Mouse (Mus musculus) heart, postnatal 25 days (tissue): ENCODE measurements around the gene Xkr7. TPM values are rescaled to one million over a fixed set of nuclear protein-coding genes. Genes with fewer than 3 reads are reported as not detected.

Experiments
- DNase-seq: peaks from one replicate; pipeline ENCODE4 v3.0.0; 2022; ENCODE audit warnings: low spot score
- intact Hi-C: fragments of 180-260 bp; cut with DNase I; formaldehyde crosslinking; loops from one replicate; pipeline ENCODE4 v1.15.1; 2025
- total RNA-seq, 2 experiments: library from RNA; stranded (reverse); gene quantifications; 2 replicates each; pipeline ENCODE4 v1.2.3; 2021

Xkr7 gene
- total RNA-seq, 2 experiments from 2014 or later = not detected

DNA sequence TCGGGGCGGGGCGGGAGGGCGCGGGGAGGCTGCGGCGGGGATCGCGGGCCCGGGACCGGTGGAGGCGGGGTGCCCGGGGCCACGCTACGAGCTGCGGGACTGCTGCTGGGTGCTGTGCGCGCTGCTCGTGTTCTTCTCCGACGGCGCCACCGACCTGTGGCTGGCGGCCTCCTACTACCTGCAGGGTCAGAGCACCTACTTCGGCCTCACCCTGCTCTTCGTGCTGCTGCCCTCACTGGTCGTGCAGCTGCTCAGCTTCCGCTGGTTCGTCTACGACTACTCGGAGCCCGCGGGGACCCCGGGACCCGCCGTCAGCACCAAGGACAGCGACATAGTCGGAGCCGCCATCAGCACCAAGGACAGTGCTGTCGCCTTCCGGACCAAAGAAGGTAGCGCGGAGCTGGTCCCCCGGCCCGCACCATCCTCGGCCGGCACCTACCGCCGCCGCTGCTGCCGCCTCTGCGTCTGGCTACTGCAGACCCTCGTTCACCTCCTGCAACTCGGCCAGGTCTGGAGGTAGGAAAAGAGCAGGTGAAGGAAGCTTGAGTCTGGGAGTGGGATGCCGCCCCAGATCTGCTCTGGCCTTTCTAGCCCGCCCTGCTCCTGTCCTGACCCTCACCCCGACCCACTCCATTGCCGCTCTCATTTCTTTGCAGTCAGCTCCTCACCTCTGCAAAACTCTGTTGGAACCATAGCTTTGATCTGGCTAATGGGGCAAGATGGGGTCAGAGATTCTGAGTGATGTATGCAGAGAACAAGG is 611 bp downstream of the Xkr7 start:
- intact Hi-C loops = no loop called here
- no peak for DNase-seq

DNA sequence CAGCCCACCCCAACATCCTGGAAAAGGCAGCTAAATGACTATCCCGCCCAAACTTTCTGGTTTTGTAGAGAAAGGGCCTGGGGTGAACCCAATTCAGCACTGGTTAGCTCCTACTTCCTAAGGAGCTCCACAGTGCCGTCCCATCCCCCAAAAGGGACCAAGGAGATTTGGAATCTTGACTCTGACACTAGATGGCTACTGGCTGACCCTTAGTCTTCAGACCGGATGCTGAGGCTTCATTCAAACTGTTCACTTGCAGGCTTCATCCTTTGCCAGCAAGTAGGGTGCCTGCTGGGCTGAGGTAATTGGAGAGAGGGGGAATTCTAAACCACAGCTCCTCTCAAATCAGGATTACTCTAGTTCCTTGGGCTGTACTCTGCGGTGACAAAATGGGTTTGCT is 1.3 kb downstream of the Xkr7 start:
- intact Hi-C loops = no loop called here
- no peak for DNase-seq

DNA sequence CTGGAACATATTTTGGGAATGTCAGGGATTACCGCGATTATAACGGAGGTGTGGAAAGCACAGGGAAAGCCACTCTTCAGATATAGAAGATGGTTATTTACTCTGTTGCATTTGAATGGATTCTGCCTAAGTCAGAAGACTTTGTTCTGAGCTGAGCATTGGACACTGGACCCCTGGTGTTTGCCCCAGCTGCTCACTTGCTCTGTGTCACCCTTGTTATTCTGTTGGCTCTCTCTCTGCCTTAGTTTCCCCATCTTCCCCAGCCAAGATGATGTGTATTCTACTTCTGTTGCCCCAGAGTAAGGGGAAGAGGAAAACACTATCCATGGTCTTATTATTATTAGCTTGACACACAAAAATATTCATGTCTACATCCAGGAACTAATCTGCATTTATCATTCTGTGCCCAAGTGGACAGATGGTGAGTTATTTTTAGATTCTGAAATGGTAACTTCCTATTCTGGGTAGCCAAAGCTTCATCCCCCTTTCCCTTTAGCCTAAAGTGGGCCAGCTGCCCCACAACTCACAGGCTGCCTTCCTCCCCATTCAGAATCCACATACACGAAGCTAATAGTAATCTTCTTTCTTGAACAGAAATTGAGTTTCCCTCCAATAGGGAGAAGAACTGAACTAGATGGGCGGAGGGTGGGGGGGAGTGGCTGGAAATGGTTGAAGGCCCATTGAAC is 2.0 kb downstream of the Xkr7 start:
- no peak for DNase-seq
- intact Hi-C loops = no loop called here

DNA sequence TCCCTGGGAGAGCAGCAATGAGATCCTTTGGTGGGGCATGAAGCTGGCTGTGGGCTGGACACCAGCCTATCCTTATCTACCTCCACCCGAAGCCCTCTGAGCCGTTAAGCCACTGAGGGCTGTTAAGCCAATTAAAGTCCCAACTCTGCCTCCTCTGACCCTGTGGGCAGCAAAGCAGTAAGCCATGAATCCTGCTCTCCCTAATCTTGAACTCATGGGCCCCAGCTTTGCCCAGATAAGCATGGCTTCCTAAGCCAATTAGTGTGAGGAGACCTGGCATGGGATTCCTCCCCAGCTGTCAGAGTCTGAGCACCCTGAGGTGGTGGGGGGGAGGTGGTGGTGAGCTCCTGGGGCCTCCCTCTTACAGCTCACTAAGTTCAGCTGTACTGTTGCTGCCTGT is 5.0 kb downstream of the Xkr7 start:
- DNase-seq = no peak
- intact Hi-C loops = no loop called here

DNA sequence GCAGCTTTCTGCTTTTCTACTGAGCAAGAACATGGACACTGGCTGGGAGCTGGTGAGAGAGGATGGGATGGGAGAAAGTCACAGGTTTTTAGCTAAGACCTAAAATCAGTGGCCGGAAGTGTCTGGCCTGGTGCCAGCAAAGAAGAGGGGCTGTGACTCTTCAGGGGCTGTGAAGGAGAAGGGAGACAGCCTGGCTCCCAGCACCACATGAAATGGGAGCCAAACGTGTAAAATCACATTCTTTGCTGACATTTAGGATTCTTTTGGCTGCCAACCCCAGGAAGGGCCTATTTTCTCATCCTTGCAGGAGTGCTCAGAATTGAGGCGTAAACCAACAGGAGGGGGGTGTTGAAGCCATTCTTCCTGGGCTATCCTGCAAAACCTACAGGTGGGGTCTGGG is 12.2 kb downstream of the Xkr7 start:
- intact Hi-C loops = no loop called here

DNA sequence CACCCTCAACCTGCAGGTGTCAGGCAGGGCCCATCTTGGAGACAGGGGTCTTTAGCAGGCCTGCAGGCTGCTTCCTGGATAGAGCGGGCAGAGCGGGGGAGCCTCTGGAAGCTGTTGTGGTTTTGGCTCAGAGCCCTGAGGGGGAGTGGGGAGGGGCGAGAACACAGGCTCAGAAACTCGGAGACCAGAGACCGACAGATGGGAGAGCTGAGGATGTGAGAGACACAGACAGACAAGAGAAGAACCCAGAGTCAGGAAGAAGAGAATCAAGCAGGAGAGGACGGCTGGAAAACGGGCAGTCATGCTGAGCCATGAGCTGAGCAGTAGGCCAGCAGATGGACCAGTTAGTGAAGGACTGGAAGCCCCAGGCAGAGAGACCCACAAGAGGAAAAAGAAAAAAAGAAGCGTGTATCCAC is 14.2 kb downstream of the Xkr7 start:
- no peak for DNase-seq
- intact Hi-C loops = no loop called here

More for the DNA sequence above, 12.2 kb downstream of the Xkr7 start:
- no peak for DNase-seq

DNA sequence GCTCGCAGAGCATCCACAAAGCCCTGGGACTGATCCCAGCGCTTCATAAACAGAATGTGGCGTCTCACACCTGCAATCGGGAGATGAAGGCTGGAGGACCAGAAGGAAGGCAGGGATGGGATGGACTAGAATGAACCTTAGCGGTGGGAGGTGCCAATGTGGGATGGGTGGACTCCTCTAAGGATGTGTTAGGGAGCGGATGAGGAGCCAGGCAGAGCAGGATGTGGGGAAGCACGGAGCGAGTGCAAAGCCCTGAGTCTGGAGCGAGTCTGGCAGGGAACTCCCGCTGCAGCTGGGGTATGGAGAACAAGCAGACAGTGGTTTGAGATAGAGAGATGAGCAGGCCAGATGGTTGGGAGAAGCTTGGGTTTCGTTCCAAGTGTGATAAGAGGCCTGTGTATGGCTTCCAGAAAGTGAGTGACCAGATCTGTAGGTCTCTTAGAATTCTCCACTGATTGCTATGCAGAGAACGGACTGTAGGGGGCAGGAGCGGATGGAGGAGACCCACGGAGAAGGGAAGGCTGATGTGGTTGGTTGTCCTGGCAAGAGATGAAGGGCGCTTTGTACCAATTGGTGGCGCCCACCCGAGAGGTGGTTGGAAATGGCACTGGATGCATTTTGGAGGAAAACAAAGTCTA is 16.3 kb downstream of the Xkr7 start:
- intact Hi-C loops = loop anchor here (1.0 to 2.0 kb wide), 2 partner anchors 33 to 95 kb away; no protein-coding TSS in a partner anchor
- DNase-seq = no peak

DNA sequence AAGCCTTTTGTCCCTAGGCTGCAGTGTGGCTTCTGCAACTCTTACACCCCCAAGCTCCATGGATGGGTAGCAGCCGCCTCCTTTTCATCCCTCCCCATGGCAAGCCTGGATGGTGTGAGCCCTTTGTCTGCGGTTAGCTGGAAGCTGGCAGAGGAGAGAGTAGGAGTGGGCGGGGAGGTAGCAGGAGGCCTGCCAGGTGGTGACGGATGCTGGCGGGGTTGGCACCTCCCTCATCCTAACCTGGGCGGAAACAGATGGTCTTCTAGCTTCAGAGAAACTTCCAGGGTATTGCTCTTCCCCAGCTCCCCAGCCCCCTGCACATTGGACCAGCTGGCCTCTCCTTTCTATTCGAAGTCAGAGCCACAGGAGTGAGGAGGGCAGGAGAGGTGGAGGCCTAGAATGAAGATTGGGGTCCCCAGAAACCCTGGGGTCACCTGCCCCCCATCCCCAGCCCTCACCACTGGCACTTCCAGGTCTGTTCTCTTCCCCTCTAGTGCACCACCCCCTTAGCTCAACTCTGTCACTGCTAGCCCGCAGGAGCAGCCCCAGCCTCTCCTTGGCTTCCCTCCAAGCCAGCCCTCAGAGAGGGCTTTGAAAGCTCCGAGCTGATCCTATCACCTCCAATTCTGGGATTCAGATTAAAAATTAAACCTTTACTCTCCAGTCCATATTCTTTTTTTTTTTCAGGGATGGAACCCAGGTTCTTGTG is 17.8 kb downstream of the Xkr7 start:
- intact Hi-C loops = loop anchor here (2.0 kb wide), 1 partner anchor 31 kb away; no protein-coding TSS in a partner anchor
- no peak for DNase-seq

DNA sequence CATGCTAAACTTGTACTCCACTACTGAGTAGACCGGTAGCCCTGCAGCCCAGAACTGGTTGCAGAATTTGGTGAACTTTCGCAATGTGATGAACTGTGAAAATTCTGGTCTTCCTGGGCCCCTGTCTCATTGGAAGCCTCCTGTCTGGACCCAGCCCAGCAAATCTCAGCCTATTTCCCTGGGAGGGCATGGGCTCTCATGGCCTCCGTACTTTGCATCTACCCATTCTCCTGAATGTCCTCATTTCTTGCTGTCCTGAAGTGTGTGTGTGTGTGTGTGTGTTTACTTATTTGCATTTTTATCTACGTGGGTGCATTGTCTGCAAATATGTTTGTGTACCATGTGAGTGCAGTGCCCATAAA is 18.3 kb downstream of the Xkr7 start:
- DNase-seq = no peak
- intact Hi-C loops = loop anchor here (2.0 kb wide), 1 partner anchor 31 kb away; no protein-coding TSS in a partner anchor

DNA sequence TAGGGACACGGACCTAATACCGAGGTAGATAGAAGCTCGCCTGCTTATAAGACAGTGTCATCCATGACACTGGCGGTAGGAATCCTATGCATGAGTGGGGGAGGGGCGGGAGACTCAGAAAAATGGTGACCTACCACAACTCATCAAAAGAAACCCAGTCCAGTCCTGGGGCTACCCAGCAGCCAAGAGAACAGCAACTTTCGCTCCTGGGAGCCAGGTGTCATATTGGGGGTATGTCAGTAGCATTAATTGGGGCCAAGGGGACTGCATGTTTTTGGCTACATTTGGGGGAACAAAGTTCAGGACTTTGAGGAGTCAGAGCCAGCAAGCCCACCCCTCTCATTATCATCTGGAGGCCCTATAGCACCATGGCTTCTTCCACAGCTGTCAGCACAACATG is 19.4 kb downstream of the Xkr7 start:
- intact Hi-C loops = no loop called here
- DNase-seq = no peak

DNA sequence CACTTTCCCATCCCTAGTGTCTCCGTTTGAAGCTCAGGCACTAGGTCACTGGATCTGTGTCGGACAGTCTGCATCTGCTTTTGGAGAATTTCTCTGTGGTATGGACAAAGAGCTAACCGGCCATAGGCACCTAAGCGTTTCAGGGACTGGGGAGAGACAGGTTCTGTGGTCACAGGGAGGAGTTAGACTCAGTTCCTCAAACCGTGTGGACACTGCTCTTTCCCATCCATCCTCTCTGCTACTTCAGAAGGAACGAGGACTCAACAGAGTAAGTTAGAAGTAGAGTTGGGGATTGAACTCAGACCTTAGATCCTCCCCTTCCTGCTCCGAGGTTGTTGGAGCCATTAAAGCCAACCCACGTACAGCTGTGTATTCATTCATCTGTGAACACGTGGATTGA is 19.9 kb downstream of the Xkr7 start:
- DNase-seq = no peak
- intact Hi-C loops = no loop called here

DNA sequence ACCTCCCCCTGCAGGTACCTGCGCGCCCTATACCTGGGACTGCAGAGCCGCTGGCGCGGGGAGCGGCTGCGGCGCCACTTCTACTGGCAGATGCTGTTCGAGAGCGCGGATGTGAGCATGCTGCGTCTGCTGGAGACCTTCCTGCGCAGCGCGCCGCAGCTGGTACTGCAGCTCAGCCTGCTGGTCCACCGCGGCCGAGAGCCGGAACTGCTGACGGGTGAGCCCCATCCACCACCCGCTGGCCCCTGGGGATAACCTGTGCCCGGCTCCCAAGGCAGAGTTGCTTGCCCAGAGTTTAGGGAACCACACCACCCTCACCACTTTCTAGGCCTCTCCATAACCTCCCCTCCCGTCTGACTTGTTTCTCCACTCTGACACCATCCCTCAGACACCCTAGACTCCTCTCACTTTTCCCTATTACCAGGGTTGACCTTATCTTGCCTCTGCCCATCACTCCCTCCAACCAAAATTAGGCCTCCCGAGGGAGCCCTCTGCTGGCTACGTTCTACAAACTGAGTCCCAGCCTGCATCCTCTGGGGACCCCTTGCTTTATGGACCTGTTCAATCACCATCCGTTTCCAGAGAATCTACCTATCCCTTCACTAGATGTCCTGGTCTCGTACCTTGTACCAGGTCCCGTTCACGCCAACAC is 21.2 kb downstream of the Xkr7 start:
- no peak for DNase-seq
- intact Hi-C loops = no loop called here

DNA sequence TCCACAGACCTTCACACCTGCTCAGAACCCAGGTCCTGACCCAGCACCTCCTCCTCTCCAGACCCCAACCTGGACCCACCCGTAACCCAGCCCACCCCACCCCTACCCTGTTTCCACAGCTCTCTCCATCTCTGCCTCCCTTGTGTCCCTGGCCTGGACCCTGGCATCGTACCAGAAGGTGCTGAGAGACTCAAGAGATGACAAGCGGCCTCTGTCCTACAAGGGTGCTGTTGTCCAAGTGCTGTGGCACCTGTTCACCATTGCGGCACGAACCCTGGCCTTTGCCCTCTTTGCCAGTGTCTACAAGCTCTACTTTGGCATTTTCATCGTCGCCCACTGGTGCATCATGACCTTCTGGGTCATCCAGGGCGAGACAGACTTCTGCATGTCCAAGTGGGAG is 22.2 kb downstream of the Xkr7 start:
- intact Hi-C loops = no loop called here
- no peak for DNase-seq

DNA sequence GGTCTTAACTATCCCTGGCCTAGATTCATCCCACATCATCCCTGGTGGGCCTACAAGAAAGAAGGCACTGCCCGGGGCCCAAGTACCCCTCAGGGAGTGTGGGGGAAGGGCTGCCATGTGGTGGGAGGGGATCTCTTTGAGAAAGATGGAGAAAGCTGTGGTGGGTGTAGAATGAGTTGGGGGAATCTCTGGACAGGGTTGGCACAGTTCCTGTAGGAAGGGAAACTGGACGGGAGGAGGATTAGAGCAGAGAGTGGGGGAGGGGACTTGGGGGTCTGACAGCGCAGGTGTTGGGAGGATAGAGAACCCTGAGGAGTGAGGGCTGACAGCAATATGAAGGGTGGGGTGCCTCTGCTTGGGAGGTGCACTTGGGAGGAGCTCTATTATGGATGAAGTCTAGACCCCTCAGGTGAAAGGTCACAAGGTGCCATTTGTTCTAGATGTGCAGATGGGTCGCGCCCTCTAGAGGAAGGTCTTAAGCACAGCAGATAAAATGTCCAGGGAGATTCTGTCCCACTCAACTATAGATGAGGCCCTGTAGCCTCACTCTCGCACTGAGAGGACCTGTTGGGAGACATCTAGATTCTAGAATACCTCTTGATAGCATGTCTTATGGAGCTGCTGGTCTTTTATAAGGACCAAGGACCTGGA is 23.7 kb downstream of the Xkr7 start:
- DNase-seq = no peak
- intact Hi-C loops = no loop called here

DNA sequence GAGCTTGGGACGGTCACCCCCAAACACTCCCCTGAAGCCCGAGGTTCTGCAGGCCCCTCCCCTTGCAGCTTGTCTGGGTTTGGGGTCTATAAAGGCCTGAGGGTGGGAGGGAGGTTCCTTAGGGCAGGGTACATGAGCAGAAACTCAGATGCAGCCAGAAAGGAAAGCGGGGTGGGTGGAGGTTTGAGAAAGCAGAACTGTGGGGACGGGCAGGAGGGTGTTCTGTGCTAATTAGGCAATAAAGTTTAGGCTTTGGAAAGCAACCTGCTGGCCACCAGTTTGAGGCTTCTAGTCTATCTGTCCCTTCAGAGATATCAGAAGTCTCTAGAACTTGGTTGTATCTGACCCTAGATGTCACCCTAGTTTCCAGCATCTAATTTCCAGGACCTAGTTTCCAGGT is 26.7 kb downstream of the Xkr7 start:
- intact Hi-C loops = no loop called here
- DNase-seq = no peak

DNA sequence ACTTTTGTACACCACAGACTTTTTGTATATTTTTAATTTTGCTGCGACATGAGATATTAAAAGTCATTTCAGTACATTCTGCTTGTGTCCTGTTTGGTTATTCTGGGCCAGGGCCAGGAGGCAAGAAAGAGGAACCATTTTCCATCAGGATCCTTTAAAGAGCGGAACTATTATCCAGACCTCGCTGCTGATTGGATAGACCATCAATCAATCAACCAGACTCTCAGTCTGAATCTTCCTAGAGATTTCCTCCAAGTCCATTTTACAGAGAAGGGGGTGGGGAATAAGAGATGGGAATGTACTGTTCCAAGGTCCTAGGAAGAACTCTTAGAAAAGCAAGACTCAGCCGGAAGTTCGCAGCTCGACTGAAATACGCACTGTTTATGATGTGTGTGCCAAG is 28.6 kb downstream of the Xkr7 start:
- DNase-seq = no peak
- intact Hi-C loops = no loop called here

DNA sequence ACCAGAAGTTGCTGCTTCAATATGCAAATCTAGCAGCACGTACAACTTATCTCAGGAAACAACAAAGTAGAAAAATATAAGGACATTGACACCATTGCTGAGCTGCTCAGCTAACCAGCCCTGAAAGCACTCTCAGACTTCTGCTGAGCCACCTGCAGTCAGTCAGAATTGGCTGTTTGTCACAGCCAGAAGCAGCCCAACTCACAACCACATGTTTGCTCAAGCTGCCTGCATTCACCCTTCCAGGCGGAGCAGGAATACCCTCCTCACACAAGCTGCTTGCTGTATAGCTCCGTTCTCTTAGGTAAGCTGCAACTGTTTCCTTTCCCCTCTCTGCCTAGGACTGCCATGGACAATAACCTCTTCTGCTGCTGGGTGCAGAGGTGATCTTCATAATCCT is 31.7 kb downstream of the Xkr7 start:
- no peak for DNase-seq
- intact Hi-C loops = no loop called here

DNA sequence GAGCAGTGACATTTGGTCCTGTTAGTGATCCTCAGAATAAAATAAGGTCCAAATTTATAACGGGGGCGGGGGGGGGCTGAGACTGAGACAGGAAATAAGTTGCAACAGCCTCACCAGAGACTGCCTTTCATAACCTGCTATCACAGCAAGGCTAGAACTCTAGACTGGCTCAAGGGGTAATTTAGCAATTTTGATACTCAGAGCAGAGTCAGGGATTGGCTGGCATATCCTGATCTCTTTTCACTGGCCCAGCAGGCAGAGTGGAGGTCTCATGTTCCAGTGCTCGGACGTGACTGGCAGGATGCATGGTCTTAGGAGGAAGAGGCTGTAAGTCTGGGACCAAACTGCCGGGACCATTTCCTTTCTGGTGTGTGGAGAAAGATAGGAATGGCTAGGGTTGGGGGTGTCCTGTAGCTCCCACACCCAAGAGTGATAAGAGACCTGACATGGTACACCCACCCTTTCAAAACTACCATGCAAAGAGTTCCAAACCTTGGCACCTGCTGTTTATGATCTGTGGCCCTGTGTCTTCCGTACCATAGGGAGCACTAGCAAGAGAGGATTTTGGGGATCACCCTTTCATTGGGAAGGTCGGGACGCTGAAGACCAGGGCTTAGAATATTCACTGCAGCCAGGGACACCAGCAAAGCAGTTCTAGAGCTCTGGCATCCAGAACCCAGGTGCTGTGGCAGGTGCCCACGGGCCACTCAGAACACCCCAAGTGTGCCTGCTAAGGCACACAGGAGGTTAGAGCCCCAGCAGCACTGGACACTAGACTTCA is 32.7 kb downstream of the Xkr7 start:
- intact Hi-C loops = no loop called here
- no peak for DNase-seq
